Mouse (Mus musculus): ENCODE measurements around the gene Gm20671.

DNA sequence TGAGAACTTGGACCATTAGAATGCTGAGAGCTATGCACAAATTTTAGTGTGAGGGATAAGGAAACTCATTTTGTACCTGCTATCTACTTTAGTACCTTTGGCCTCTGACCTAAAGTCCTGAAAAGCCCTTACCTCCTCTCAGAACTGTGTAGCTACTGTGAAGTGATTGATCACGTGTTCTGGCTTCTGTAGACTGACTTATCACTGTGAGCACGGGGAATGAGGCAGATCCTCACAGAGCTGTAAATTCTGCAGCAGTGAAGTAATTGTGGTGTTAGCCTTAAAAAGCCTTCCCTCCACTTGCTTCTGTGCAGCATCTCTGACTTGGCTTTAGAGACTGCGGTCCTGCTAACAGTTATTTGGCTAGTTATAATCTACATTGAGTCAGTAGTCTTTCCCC lies 66.1 kb downstream of the Gm20671 start:
- TF ChIP-seq CTCF (IDR thresholded peaks at IDR 0.05; ENCODE audit: borderline replicate concordance, extremely low read depth, insufficient read depth, insufficient read length) (no peak), POLR2A (IDR thresholded peaks at IDR 0.05; ENCODE audit: borderline replicate concordance, extremely low read depth, insufficient read depth, insufficient read length, poor library complexity, severe bottlenecking) (no peak)
